Mouse (Mus musculus) embryonic facial prominence, embryonic 11.5 days (tissue): ENCODE measurements around the gene Gm20905. TPM values are rescaled to one million over a fixed set of nuclear protein-coding genes. Genes with fewer than 3 reads are reported as not detected.
"Not testable (repeated sequence)": the region's sequence is repeated elsewhere in the genome, so short reads cannot be mapped to it uniquely, and the experiment has no call there.

ENCODE experiments used
- ATAC-seq: fragments of 200-750 bp; cut with Nextera tagmentation; replicated peaks from 2 replicates; pipeline ENCODE4 v1.8.0; 2017; ENCODE audit warnings: low read depth; ENCODE audit not compliant: insufficient number of reproducible peaks, low FRiP score, low TSS enrichment
- DNase-seq: peaks from one replicate; pipeline ENCODE4 v3.0.0-alpha.2; 2015; ENCODE audit warnings: low spot score
- H3K27ac ChIP-seq: fragments of 300-500 bp; sonication (generic); replicated peaks from 2 replicates; pipeline ENCODE4 v1.5.1; 2014; ENCODE audit warnings: mild to moderate bottlenecking, low read depth, low read length, control low read depth
- H3K27me3 ChIP-seq: fragments of 300-500 bp; sonication (generic); 2 replicates; pipeline ENCODE4 v1.6.1; 2014; ENCODE audit warnings: mild to moderate bottlenecking, low read length, moderate library complexity, mixed read lengths; ENCODE audit not compliant: control insufficient read depth, insufficient read depth
- H3K36me3 ChIP-seq: fragments of 300-500 bp; sonication (generic); replicated peaks from 2 replicates; pipeline ENCODE4 v1.6.1; 2014; ENCODE audit warnings: low read depth, mild to moderate bottlenecking, low read length, moderate library complexity, mixed read lengths; ENCODE audit not compliant: control insufficient read depth, insufficient read depth
- H3K4me1 ChIP-seq: fragments of 300-500 bp; sonication (generic); 2 replicates; pipeline ENCODE4 v1.6.1; 2014; ENCODE audit warnings: low read length, mixed read lengths; ENCODE audit not compliant: control insufficient read depth, insufficient read depth
- H3K4me2 ChIP-seq: fragments of 300-500 bp; sonication (generic); 2 replicates; pipeline ENCODE4 v1.6.1; 2014; ENCODE audit warnings: low read depth, mild to moderate bottlenecking, control low read depth, low read length, moderate library complexity
- H3K4me3 ChIP-seq: fragments of 300-500 bp; sonication (generic); 2 replicates; pipeline ENCODE4 v1.5.1; 2014; ENCODE audit warnings: low read depth, low read length, control low read depth
- H3K9ac ChIP-seq: fragments of 300-500 bp; sonication (generic); replicated peaks from 2 replicates; pipeline ENCODE4 v1.6.1; 2014; ENCODE audit warnings: mild to moderate bottlenecking, control low read depth, low read length
- H3K9me3 ChIP-seq: fragments of 300-500 bp; sonication (generic); replicated peaks from 2 replicates; pipeline ENCODE4 v1.6.1; 2016; ENCODE audit warnings: mild to moderate bottlenecking, low read length, inconsistent platforms, mixed read lengths; ENCODE audit not compliant: control insufficient read depth
- WGBS: fragments of 180-500 bp; shearing (Covaris S2); extraction: QIAGEN DNeasy Blood & Tissue Kit; methylation state at CpG from one replicate; pipeline ENCODE4 v1.1.7; 2014; 5-methylcytosine and 5-hydroxymethylcytosine counted together
- polyA plus RNA-seq: library from polyadenylated mRNA; unstranded; fragments of >200 nt; fragmentation: Nextera tagmentation; extraction: Ambion mirVana; gene quantifications from 2 replicates; pipeline ENCODE4 v1.2.1, GENCODE M21; 2014

Gm20905 gene
- polyA plus RNA-seq, result not detected in 2 replicates

GRCm38 (mm10) chrY:37259503-37259902, at the start of gene Gm20905:
Gene Gm20905 (minus strand): TSS chrY:37259603.
- not testable (repeated sequence) for H3K9ac ChIP-seq, H3K27me3 ChIP-seq, DNase-seq, H3K9me3 ChIP-seq, H3K4me2 ChIP-seq, ATAC-seq, H3K36me3 ChIP-seq, H3K4me3 ChIP-seq, H3K4me1 ChIP-seq, H3K27ac ChIP-seq
- no CpG with 5 or more reads among the region's 6 CpGs for WGBS
